Mouse (Mus musculus) heart, adult 2 months (tissue): Measurements from ENCODE around the gene Arrdc2.

Source experiments
- CTCF ChIP-seq: fragments of 200-600 bp; IDR thresholded peaks from 2 replicates; pipeline ENCODE4 v1.8.1; 2022; ENCODE audit warnings: antibody characterized with exemption, mild to moderate bottlenecking, moderate library complexity
- EP300 ChIP-seq: fragments of 200-500 bp; IDR thresholded peaks from 2 replicates; pipeline ENCODE4 v1.6.1; 2011; ENCODE audit warnings: low read depth, low read length, control low read depth; ENCODE audit not compliant: insufficient read depth
- POLR2A ChIP-seq: fragments of 200-500 bp; IDR thresholded peaks from 2 replicates; pipeline ENCODE4 v1.6.1; 2011; ENCODE audit warnings: mild to moderate bottlenecking, low read depth, low read length, control low read depth; ENCODE audit not compliant: insufficient read depth

GRCm38 (mm10) chr8:70797081-70798070 is 42.1 kb downstream of the Arrdc2 start:
- TF ChIP-seq POLR2A (no peak), CTCF (no peak), EP300 (no peak)
